Mouse (Mus musculus) adrenal gland, adult 10 weeks (tissue): ENCODE results near the gene Olfr324. TPM values are rescaled to one million over a fixed set of nuclear protein-coding genes. Genes with fewer than 3 reads are reported as not detected.

Source experiments
- polyA plus RNA-seq: library from polyadenylated mRNA; stranded (reverse); fragments of 350-450 nt; fragmentation: Illumina TruSeq; extraction: RNeasy Lipid Tissue Mini Kit (QIAGEN cat#74804); gene quantifications from one replicate; pipeline ENCODE4 v1.2.3, GENCODE M21; 2014; ENCODE audit warnings: low read depth, low replicate concordance

The Olfr324 gene
- not detected for polyA plus RNA-seq

GRCm38 (mm10) chr11:58594814-58595213 is at the start of gene Olfr324:
Gene Olfr324 (plus strand): TSS chr11:58595114.

GRCm38 (mm10) chr11:58546322-58546721 is 48.6 kb upstream of the Olfr324 start, which contains the start of gene Olfr329-ps:
Gene Olfr329-ps (minus strand): TSS chr11:58546422.

GRCm38 (mm10) chr11:58555536-58555935 is 39.4 kb upstream of the Olfr324 start, which contains the start of gene Olfr328:
Gene Olfr328 (minus strand): TSS chr11:58555636.

GRCm38 (mm10) chr11:58570405-58570804 is 24.5 kb upstream of the Olfr324 start, which contains the start of gene Olfr224:
Gene Olfr224 (minus strand): TSS chr11:58570553.

GRCm38 (mm10) chr11:58577430-58577829 is 17.5 kb upstream of the Olfr324 start, which contains the start of gene Olfr325:
Gene Olfr325 (plus strand): TSS chr11:58577730.

GRCm38 (mm10) chr11:58615975-58616374 is 21.1 kb downstream of the Olfr324 start, which contains the start of gene 2210407C18Rik:
Gene 2210407C18Rik (minus strand): TSS chr11:58616075.

GRCm38 (mm10) chr11:58630401-58630800 is 35.5 kb downstream of the Olfr324 start, which contains the start of gene Olfr323:
Gene Olfr323 (minus strand): TSS chr11:58630501.

GRCm38 (mm10) chr11:58640272-58640867 is 45.5 kb downstream of the Olfr324 start, which contains the start of gene Trim58:
Gene Trim58 (plus strand): TSS chr11:58640465.

Other genes starting within 250 kb of the Olfr324 start
- not detected for gene Lypd8, start 216.1 kb upstream of the Olfr324 start, polyA plus RNA-seq
- gene 1810065E05Rik, start 174.0 kb upstream of the Olfr324 start, polyA plus RNA-seq: not detected
- not detected for gene Gm12253, start 162.6 kb upstream of the Olfr324 start, polyA plus RNA-seq
- gene Lypd9, start 142.2 kb upstream of the Olfr324 start, polyA plus RNA-seq: not detected
- gene Olfr30, start 132.8 kb upstream of the Olfr324 start, polyA plus RNA-seq: not detected
- not detected for gene Olfr332, start 102.6 kb upstream of the Olfr324 start, polyA plus RNA-seq
- gene Olfr331, start 92.5 kb upstream of the Olfr324 start, polyA plus RNA-seq: not detected
- gene Olfr330, start 60.3 kb upstream of the Olfr324 start, polyA plus RNA-seq: 1.5 TPM
- 3.0 TPM for gene Olfr329-ps, start 48.7 kb upstream of the Olfr324 start, polyA plus RNA-seq
- not detected for gene Olfr328, start 39.5 kb upstream of the Olfr324 start, polyA plus RNA-seq
- not detected for gene Olfr224, start 24.6 kb upstream of the Olfr324 start, polyA plus RNA-seq
- not detected for gene Olfr325, start 17.4 kb upstream of the Olfr324 start, polyA plus RNA-seq
- not detected for gene 2210407C18Rik, start 21.0 kb downstream of the Olfr324 start, polyA plus RNA-seq
- gene Olfr323, start 35.4 kb downstream of the Olfr324 start, polyA plus RNA-seq: not detected
- not detected for gene Trim58, start 45.4 kb downstream of the Olfr324 start, polyA plus RNA-seq
- gene Olfr322, start 63.7 kb downstream of the Olfr324 start, polyA plus RNA-seq: not detected
- not detected for gene Olfr320, start 86.0 kb downstream of the Olfr324 start, polyA plus RNA-seq
- not detected for gene Olfr319, start 104.0 kb downstream of the Olfr324 start, polyA plus RNA-seq
- not detected for gene Olfr318, start 128.9 kb downstream of the Olfr324 start, polyA plus RNA-seq
- gene Olfr317, start 144.1 kb downstream of the Olfr324 start, polyA plus RNA-seq: not detected
- not detected for gene Olfr316, start 157.6 kb downstream of the Olfr324 start, polyA plus RNA-seq
- not detected for gene Olfr315, start 178.1 kb downstream of the Olfr324 start, polyA plus RNA-seq
- gene Olfr314, start 187.8 kb downstream of the Olfr324 start, polyA plus RNA-seq: not detected
- gene Fam183b, start 206.8 kb downstream of the Olfr324 start, polyA plus RNA-seq: 4.1 TPM
- not detected for gene Olfr313, start 219.9 kb downstream of the Olfr324 start, polyA plus RNA-seq
- gene Olfr312, start 234.1 kb downstream of the Olfr324 start, polyA plus RNA-seq: not detected
- gene Olfr311, start 244.1 kb downstream of the Olfr324 start, polyA plus RNA-seq: not detected